Mouse (Mus musculus) hindbrain, embryonic 11.5 days (tissue): ENCODE measurements around the gene Gatc. TPM values are rescaled to one million over a fixed set of nuclear protein-coding genes. Genes with fewer than 3 reads are reported as not detected.

Experiments
- ATAC-seq: fragments of 200-750 bp; cut with Nextera tagmentation; 2 replicates; pipeline ENCODE4 v1.8.0; 2017; ENCODE audit warnings: mild to moderate bottlenecking, moderate TSS enrichment, moderate library complexity; ENCODE audit not compliant: low FRiP score
- DNase-seq: peaks from one replicate; pipeline ENCODE4 v3.0.0-alpha.2; 2015; ENCODE audit warnings: low spot score
- H3K27ac ChIP-seq: fragments of 300-500 bp; sonication (generic); 2 replicates; pipeline ENCODE4 v1.5.1; 2014; ENCODE audit warnings: mild to moderate bottlenecking, low read depth, low read length
- H3K27me3 ChIP-seq: fragments of 300-500 bp; sonication (generic); 2 replicates; pipeline ENCODE4 v1.6.1; 2014; ENCODE audit warnings: mild to moderate bottlenecking, low read length, moderate library complexity, mixed read lengths; ENCODE audit not compliant: control insufficient read depth, insufficient read depth
- H3K36me3 ChIP-seq: fragments of 300-500 bp; sonication (generic); 2 replicates; pipeline ENCODE4 v1.6.1; 2014; ENCODE audit warnings: mild to moderate bottlenecking, low read length, moderate library complexity, mixed read lengths; ENCODE audit not compliant: control insufficient read depth, insufficient read depth
- H3K4me1 ChIP-seq: fragments of 300-500 bp; sonication (generic); replicated peaks from 2 replicates; pipeline ENCODE4 v1.6.1; 2014; ENCODE audit warnings: low read length, mixed read lengths; ENCODE audit not compliant: control insufficient read depth, insufficient read depth
- H3K4me2 ChIP-seq: fragments of 300-500 bp; sonication (generic); replicated peaks from 2 replicates; pipeline ENCODE4 v1.6.1; 2014; ENCODE audit warnings: mild to moderate bottlenecking, low read depth, low read length
- H3K4me3 ChIP-seq: fragments of 300-500 bp; sonication (generic); 2 replicates; pipeline ENCODE4 v1.5.1; 2014; ENCODE audit warnings: low read depth, low read length
- H3K9ac ChIP-seq: fragments of 300-500 bp; sonication (generic); 2 replicates; pipeline ENCODE4 v1.6.1; 2014; ENCODE audit warnings: low read depth, low read length
- H3K9me3 ChIP-seq: fragments of 300-500 bp; sonication (generic); 2 replicates; pipeline ENCODE4 v1.6.1; 2016; ENCODE audit warnings: low read length; ENCODE audit not compliant: control insufficient read depth
- WGBS: fragments of 180-500 bp; shearing (Covaris S2); extraction: QIAGEN DNeasy Blood & Tissue Kit; methylation state at CpG from one replicate; pipeline ENCODE4 v1.1.7; 2014; 5-methylcytosine and 5-hydroxymethylcytosine counted together
- polyA plus RNA-seq: library from polyadenylated mRNA; unstranded; fragments of >200 nt; fragmentation: Nextera tagmentation; extraction: Ambion mirVana; gene quantifications from 2 replicates; pipeline ENCODE4 v1.2.1, GENCODE M21; 2014

Gatc gene
- polyA plus RNA-seq, 1 experiment from 2014 or later: 51.2 TPM

GRCm38 (mm10) chr5:115326875-115327609 lies 13.9 kb downstream of the Gatc start, which contains the start of gene Srsf9:
Gene Srsf9, plus strand, starts transcription at chr5:115327177.
- ATAC-seq: peak; percentile 92
- peak; percentile 97 for DNase-seq
- WGBS: under 1% methylated on average over 63 of the region's 97 CpGs

GRCm38 (mm10) chr5:115326256-115326831 lies 14.6 kb downstream of the Gatc start:
- Histone ChIP-seq H3K9me3 (no peaks in the 10 kb centered on the region), H3K4me2 (peak overlapping the region; percentile 62), H3K27me3 (no peaks in the 10 kb centered on the region), H3K4me3 (peak overlapping the region; percentile 86), H3K36me3 (no peaks in the 10 kb centered on the region), H3K27ac (peak overlapping the region; percentile 87), H3K4me1 (0 out of 2 replicates have a peak, but pooled peaks cover 6% of the 10 kb centered on the region), H3K9ac (peak overlapping the region; percentile 94)
- DNase-seq (no peak), ATAC-seq (peak; percentile 68; the same call in 1 of the 2 replicates)
- WGBS: 31% methylated on average over 11 of the region's 11 CpGs

More at GRCm38 (mm10) chr5:115326875-115327609, 13.9 kb downstream of the Gatc start, which contains the start of gene Srsf9:
- H3K4me2 ChIP-seq: peak within 1 kb of the TSS; percentile 62
- H3K27me3 ChIP-seq: no peaks in the 10 kb centered on the region
- H3K9me3 ChIP-seq: no peaks in the 10 kb centered on the region
- 0 out of 2 replicates have a peak, but pooled peaks cover 6% of the 10 kb centered on the region for H3K4me1 ChIP-seq
- H3K9ac ChIP-seq: peak within 1 kb of the TSS; percentile 94
- no peaks in the 10 kb centered on the region for H3K36me3 ChIP-seq
- peak within 1 kb of the TSS; percentile 87 for H3K27ac ChIP-seq
- peak within 1 kb of the TSS; percentile 86 for H3K4me3 ChIP-seq

- ATAC-seq: peak; percentile 54; the same call in 1 of the 2 replicates
- under 1% methylated on average over 22 of the region's 22 CpGs for WGBS
These were observed 21.7 kb downstream of the Gatc start for GRCm38 (mm10) chr5:115319004-115319940.

GRCm38 (mm10) chr5:115317645-115318328 lies 23.2 kb downstream of the Gatc start:
- Histone ChIP-seq H3K36me3 (no peaks in the 10 kb centered on the region), H3K9me3 (no peaks in the 10 kb centered on the region), H3K4me2 (0 out of 2 replicates have a peak overlapping the region, but pooled peaks have one; percentile 6), H3K27me3 (no peaks in the 10 kb centered on the region), H3K27ac (peak overlapping the region; percentile 88), H3K4me1 (peaks cover 9% of the 10 kb centered on the region; the same call in 1 of the 2 replicates), H3K9ac (peak overlapping the region; percentile 55; the same call in 1 of the 2 replicates), H3K4me3 (no peak overlapping the region)
- DNase-seq (peak; percentile 61), ATAC-seq (peak; percentile 71; the same call in 1 of the 2 replicates)
- 4% methylated on average over 10 of the region's 10 CpGs for WGBS

More at GRCm38 (mm10) chr5:115319004-115319940, 21.7 kb downstream of the Gatc start:
- Histone ChIP-seq H3K4me2 (peak overlapping the region; percentile 61), H3K9me3 (no peaks in the 10 kb centered on the region), H3K36me3 (no peaks in the 10 kb centered on the region), H3K4me1 (peaks cover 9% of the 10 kb centered on the region; the same call in 1 of the 2 replicates), H3K27ac (peak overlapping the region; percentile 45; the same call in 1 of the 2 replicates), H3K9ac (0 out of 2 replicates have a peak overlapping the region, but pooled peaks have one; percentile 50), H3K27me3 (no peaks in the 10 kb centered on the region), H3K4me3 (peak overlapping the region; percentile 19; the same call in 1 of the 2 replicates)
- peak; percentile 72 for DNase-seq

GRCm38 (mm10) chr5:115316968-115317644 lies 23.9 kb downstream of the Gatc start:
- Histone ChIP-seq H3K36me3 (no peaks in the 10 kb centered on the region), H3K4me2 (peak overlapping the region; percentile 6; the same call in 1 of the 2 replicates), H3K9ac (peak overlapping the region; percentile 55; the same call in 1 of the 2 replicates), H3K9me3 (no peaks in the 10 kb centered on the region), H3K27me3 (no peaks in the 10 kb centered on the region), H3K4me3 (no peak overlapping the region), H3K4me1 (peaks cover 9% of the 10 kb centered on the region; the same call in 1 of the 2 replicates), H3K27ac (peak overlapping the region; percentile 88)
- ATAC-seq: peak; percentile 45; the same call in 1 of the 2 replicates
- WGBS: 3% methylated on average over 14 of the region's 14 CpGs
- peak; percentile 42 for DNase-seq

GRCm38 (mm10) chr5:115313668-115313943 lies 27.4 kb downstream of the Gatc start:
- Histone ChIP-seq H3K4me1 (peaks cover 9% of the 10 kb centered on the region; the same call in 1 of the 2 replicates), H3K4me2 (no peak overlapping the region), H3K9ac (peak overlapping the region; percentile 4; the same call in 1 of the 2 replicates), H3K4me3 (no peak overlapping the region), H3K9me3 (no peaks in the 10 kb centered on the region), H3K27ac (no peak overlapping the region), H3K27me3 (no peaks in the 10 kb centered on the region), H3K36me3 (no peaks in the 10 kb centered on the region)
- WGBS: 47% methylated on average over 5 of the region's 5 CpGs
- no peak for ATAC-seq
- no peak for DNase-seq

- Histone ChIP-seq H3K9ac (no peak overlapping the region), H3K27me3 (no peaks in the 10 kb centered on the region), H3K4me3 (no peak overlapping the region), H3K9me3 (no peaks in the 10 kb centered on the region), H3K4me1 (peaks cover 9% of the 10 kb centered on the region; the same call in 1 of the 2 replicates), H3K36me3 (no peaks in the 10 kb centered on the region), H3K4me2 (no peak overlapping the region), H3K27ac (no peak overlapping the region)
- ATAC-seq (no peak), DNase-seq (no peak)
- WGBS: 78% methylated on average over 10 of the region's 10 CpGs
These were observed 27.9 kb downstream of the Gatc start for GRCm38 (mm10) chr5:115312816-115313667.
